Mouse (Mus musculus) liver, embryonic 14.5 days (tissue): Measurements from ENCODE around the gene Tmem131l.

Experiments
- CTCF ChIP-seq: IDR thresholded peaks from 2 replicates; pipeline ENCODE4 v1.5.1; 2016; ENCODE audit warnings: antibody characterized with exemption, low read depth, control low read depth
- EP300 ChIP-seq: IDR thresholded peaks from 2 replicates; pipeline ENCODE4 v1.6.1; 2016; ENCODE audit warnings: antibody characterized with exemption, low read depth

DNA sequence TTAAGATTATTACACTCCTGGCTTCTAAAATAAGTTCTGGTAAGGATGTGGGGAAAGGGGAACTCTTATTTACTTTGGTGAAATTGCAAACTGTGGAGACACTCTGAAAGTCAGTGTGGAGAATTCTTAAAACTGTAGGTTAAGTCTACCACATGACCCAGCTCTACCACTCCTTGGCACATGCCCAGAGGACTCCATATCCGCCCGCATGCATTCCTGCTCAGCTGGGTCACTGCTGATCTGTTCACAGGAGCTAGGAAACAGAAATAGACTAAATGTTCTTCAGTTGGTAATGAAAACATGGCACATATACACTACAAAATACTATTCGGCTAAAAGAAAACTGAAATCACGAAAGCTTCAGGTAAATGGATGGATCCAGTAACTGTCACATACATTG lies 37.5 kb upstream of the Tmem131l start:
- TF ChIP-seq CTCF (no peak), EP300 (no peak)
